8 mouse cellular contexts compared by ENCODE assay signal in the genomic region with DNA sequence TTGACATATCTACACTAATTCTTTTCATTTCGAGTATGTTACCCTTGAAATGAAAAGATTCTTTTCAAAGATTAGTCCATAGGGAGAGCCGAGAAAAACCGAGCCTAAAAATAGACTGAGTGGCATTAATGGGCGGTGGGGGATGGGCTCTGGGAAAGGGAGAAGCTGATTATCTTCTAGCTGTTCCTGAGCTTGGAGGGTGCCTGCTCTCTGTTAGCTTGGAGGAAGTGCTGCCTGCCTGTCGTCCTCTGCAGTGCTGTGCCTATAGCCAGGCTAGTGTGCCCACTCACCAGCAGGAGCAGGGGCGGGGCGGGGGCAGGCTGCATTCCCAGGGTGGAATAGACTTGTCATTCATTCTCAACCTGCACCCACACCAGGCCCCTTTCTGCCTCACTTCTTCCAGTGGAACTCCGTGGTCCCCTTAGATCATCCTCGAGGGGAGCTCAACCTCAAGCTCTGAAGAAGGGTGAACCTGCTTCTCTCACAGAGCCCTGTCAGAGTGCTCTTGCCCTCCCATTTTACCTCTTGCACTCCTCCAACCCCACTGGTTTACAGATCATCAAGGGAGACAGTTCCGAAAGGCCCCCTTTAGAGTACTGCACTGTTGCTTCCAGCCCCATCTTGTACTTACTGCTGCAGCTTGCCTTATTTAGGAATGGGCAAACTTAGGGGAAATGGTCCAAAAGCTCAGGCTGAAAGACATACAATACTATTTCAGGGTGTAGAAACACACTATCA.
DNase-seq lines count a peak whose midpoint lies in the region.

No protein-coding gene starts in this region.

- H3K27me3 ChIP-seq in limb, embryonic 10.5 days (ENCODE audit: low read depth, poor library complexity, severe bottlenecking), result no peaks in the 10 kb centered on the region

- H3K9me3 ChIP-seq in limb, embryonic 10.5 days (replicated peaks), result no peaks in the 10 kb centered on the region

- no peak overlapping the region for H3K4me3 ChIP-seq in limb, embryonic 10.5 days

- peaks cover 12% of the 10 kb centered on the region for H3K4me1 ChIP-seq in limb, embryonic 10.5 days

- 36% methylated on average over 10 of the region's 10 CpGs for WGBS in limb, embryonic 10.5 days

- H3K27ac ChIP-seq in limb, embryonic 10.5 days, result 0 out of 2 replicates have a peak overlapping the region, but pooled peaks have one; percentile 10

- H3K36me3 ChIP-seq in limb, embryonic 10.5 days, result no peaks in the 10 kb centered on the region

- peak; percentile 29 for DNase-seq in kidney, postnatal 10 days
- DNase-seq in kidney, postnatal 36 days, result no peak
- peak; percentile 33 to 41 for DNase-seq in frontal cortex, postnatal 25 days (ENCODE audit: low spot score in 2 of 2)
- DNase-seq in limb, embryonic 10.5 days (ENCODE audit: low spot score), result no peak
- peak; percentile 69 for DNase-seq in retina, postnatal 1 day
- DNase-seq in ovary, postnatal 36 days (ENCODE audit: low spot score), result no peak
- no peak for DNase-seq in lung, postnatal 10 days
- no peak for DNase-seq in urinary bladder, adult 2 months (ENCODE audit: low spot score)

Comparison
In these comparisons a context has a peak if more than half of its experiments do, and no peak if none do; other contexts are left out.
1. DNase-seq: peak in kidney, postnatal 10 days (single experiment), frontal cortex, postnatal 25 days (2 of 2) and retina, postnatal 1 day (single experiment); none in kidney, postnatal 36 days (0 of 2), limb, embryonic 10.5 days (single experiment), ovary, postnatal 36 days (single experiment), lung, postnatal 10 days (single experiment) and urinary bladder, adult 2 months (single experiment).